Mouse (Mus musculus) lung, embryonic 14.5 days (tissue): Measurements from ENCODE around the gene Ipo5. TPM values are rescaled to one million over a fixed set of nuclear protein-coding genes. Genes with fewer than 3 reads are reported as not detected.

Experiments used
- ATAC-seq: fragments of 200-750 bp; cut with Nextera tagmentation; 2 replicates; pipeline ENCODE4 v1.8.0; 2017; ENCODE audit warnings: mild to moderate bottlenecking, moderate TSS enrichment, moderate library complexity; ENCODE audit not compliant: insufficient read depth
- DNase-seq: peaks from one replicate; pipeline ENCODE4 v3.0.0-alpha.2; 2015
- H3K27ac ChIP-seq: fragments of 300-500 bp; sonication (generic); 2 replicates; pipeline ENCODE4 v1.5.1; 2014; ENCODE audit warnings: low read depth, mild to moderate bottlenecking, moderate library complexity
- H3K27me3 ChIP-seq: fragments of 300-500 bp; sonication (generic); 2 replicates; pipeline ENCODE4 v1.6.1; 2014; ENCODE audit warnings: low read length, control low read depth; ENCODE audit not compliant: insufficient read depth
- H3K36me3 ChIP-seq: fragments of 300-500 bp; sonication (generic); 2 replicates; pipeline ENCODE4 v1.6.1; 2014; ENCODE audit warnings: control low read depth; ENCODE audit not compliant: insufficient read depth
- H3K4me1 ChIP-seq: fragments of 300-500 bp; sonication (generic); 2 replicates; pipeline ENCODE4 v1.6.1; 2014; ENCODE audit warnings: antibody characterized with exemption, control low read depth; ENCODE audit not compliant: insufficient read depth
- H3K4me2 ChIP-seq: fragments of 300-500 bp; sonication (generic); 2 replicates; pipeline ENCODE4 v1.6.1; 2014; ENCODE audit warnings: mild to moderate bottlenecking
- H3K4me3 ChIP-seq: fragments of 300-500 bp; sonication (generic); 2 replicates; pipeline ENCODE4 v1.5.1; 2014; ENCODE audit warnings: low read depth, low read length
- H3K9ac ChIP-seq: fragments of 300-500 bp; sonication (generic); 2 replicates; pipeline ENCODE4 v1.6.1; 2014
- H3K9me3 ChIP-seq: fragments of 300-500 bp; sonication (generic); 2 replicates; pipeline ENCODE4 v1.6.1; 2016; ENCODE audit warnings: low read depth, low read length, control low read depth
- CTCF ChIP-seq: IDR thresholded peaks from 2 replicates; pipeline ENCODE4 v1.5.1; 2016; ENCODE audit warnings: antibody characterized with exemption, low read depth
- WGBS: fragments of 180-500 bp; shearing (Covaris S2); extraction: QIAGEN DNeasy Blood & Tissue Kit; methylation state at CpG from one replicate; pipeline ENCODE4 v1.1.7; 2014; 5-methylcytosine and 5-hydroxymethylcytosine counted together
- polyA plus RNA-seq: library from polyadenylated mRNA; unstranded; fragments of >200 nt; fragmentation: Nextera tagmentation; extraction: Ambion mirVana; gene quantifications from 2 replicates; pipeline ENCODE4 v1.2.1, GENCODE M21; 2014

The Ipo5 gene
- polyA plus RNA-seq, 1 experiment from 2014 or later = 131 TPM

- Histone ChIP-seq H3K4me2 (peak overlapping the region; percentile 74), H3K4me3 (peak overlapping the region; percentile 82), H3K36me3 (no peaks in the 10 kb centered on the region), H3K27me3 (no peaks in the 10 kb centered on the region), H3K27ac (peak overlapping the region; percentile 95), H3K9me3 (no peaks in the 10 kb centered on the region), H3K4me1 (no peaks in the 10 kb centered on the region), H3K9ac (peak overlapping the region; percentile 86)
- no peak for TF ChIP-seq CTCF
- ATAC-seq (no peak), DNase-seq (peak; percentile 26)
- WGBS = 8% methylated on average over 11 of the region's 11 CpGs
Measured at GRCm38 (mm10) chr14:120912090-120912710, 1.2 kb downstream of the Ipo5 start.

- Histone ChIP-seq H3K36me3 (peaks cover 5% of the 10 kb centered on the region), H3K27me3 (no peaks in the 10 kb centered on the region), H3K4me2 (peak overlapping the region; percentile 74), H3K4me3 (peak overlapping the region; percentile 82), H3K4me1 (no peaks in the 10 kb centered on the region), H3K27ac (no peak overlapping the region), H3K9ac (peak overlapping the region; percentile 86; the same call in 1 of the 2 replicates), H3K9me3 (no peaks in the 10 kb centered on the region)
- peak; percentile 24 for DNase-seq
- WGBS = 45% methylated on average over 7 of the region's 7 CpGs
- TF ChIP-seq CTCF = no peak; the same call in 1 of the 2 replicates
- ATAC-seq = no peak
Measured at GRCm38 (mm10) chr14:120912916-120913315, 1.9 kb downstream of the Ipo5 start.

DNA sequence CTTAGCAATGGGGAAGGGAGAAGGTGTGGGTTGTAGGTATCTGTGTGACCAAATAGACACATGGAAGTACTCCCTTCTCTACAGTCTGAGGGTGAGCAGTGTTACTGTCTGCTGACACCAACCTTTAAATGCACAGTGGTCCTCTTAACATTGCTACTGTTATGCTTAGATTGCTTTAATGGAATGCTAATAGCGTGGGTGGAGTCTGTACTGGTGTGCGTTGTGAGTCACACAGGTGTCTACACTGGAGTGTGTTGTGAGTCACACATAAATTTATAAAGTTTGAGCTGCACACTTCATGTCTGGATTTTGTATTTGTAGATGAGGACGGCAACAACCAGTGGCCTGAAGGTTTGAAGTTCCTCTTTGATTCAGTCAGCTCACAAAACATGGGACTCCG is 10.8 kb downstream of the Ipo5 start:
- no peaks in the 10 kb centered on the region for H3K4me1 ChIP-seq
- no peak overlapping the region for H3K4me2 ChIP-seq
- no peaks in the 10 kb centered on the region for H3K27me3 ChIP-seq
- no peak for ATAC-seq
- WGBS = 88% methylated on average over 4 of the region's 4 CpGs
- no peak overlapping the region for H3K9ac ChIP-seq
- TF ChIP-seq CTCF = no peak
- no peak for DNase-seq
- H3K27ac ChIP-seq = no peak overlapping the region
- H3K4me3 ChIP-seq = no peak overlapping the region
- no peaks in the 10 kb centered on the region for H3K9me3 ChIP-seq
- H3K36me3 ChIP-seq = peaks cover 91% of the 10 kb centered on the region

DNA sequence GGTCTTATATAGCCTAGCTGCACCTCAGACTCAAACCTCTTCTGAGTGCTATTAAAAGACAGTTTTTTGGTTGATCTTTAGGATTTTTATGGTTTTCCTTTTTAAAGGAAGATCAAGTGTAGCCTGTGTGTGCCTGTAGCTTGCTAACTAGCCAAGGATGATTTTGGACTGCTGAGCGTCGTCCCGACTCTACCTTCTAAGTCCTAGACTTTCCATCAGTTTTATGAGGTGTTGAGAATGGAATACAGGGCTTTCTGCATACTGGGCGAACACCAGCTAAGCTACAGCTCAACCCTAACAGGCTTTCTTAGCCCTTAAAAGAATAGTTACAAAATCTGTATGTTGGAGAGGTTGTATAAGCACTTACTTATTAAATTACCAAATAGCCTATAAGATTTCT is 13.0 kb downstream of the Ipo5 start:
- Histone ChIP-seq H3K27ac (no peak overlapping the region), H3K4me2 (no peak overlapping the region), H3K9ac (no peak overlapping the region), H3K4me1 (no peaks in the 10 kb centered on the region), H3K9me3 (no peaks in the 10 kb centered on the region), H3K27me3 (no peaks in the 10 kb centered on the region), H3K36me3 (peaks cover 96% of the 10 kb centered on the region), H3K4me3 (no peak overlapping the region)
- no peak for TF ChIP-seq CTCF
- WGBS = 78% methylated on average over 4 of the region's 4 CpGs
- no peak for DNase-seq
- no peak for ATAC-seq

GRCm38 (mm10) chr14:120925731-120926585 is 14.9 kb downstream of the Ipo5 start:
- no peak for ATAC-seq
- DNase-seq = no peak

GRCm38 (mm10) chr14:120931236-120931635 is 20.2 kb downstream of the Ipo5 start:
- Histone ChIP-seq H3K9me3 (no peaks in the 10 kb centered on the region), H3K4me3 (no peak overlapping the region), H3K27ac (no peak overlapping the region), H3K4me1 (no peaks in the 10 kb centered on the region), H3K9ac (no peak overlapping the region), H3K36me3 (peaks cover 90% of the 10 kb centered on the region), H3K27me3 (no peaks in the 10 kb centered on the region), H3K4me2 (no peak overlapping the region)
- 80% methylated on average over 4 of the region's 4 CpGs for WGBS
- ATAC-seq (no peak), DNase-seq (peak; percentile 68)
- TF ChIP-seq CTCF = no peak

More at GRCm38 (mm10) chr14:120925731-120926585, 14.9 kb downstream of the Ipo5 start:
- H3K9me3 ChIP-seq = no peaks in the 10 kb centered on the region
- no peak overlapping the region for H3K27ac ChIP-seq
- WGBS = 90% methylated on average over 14 of the region's 14 CpGs
- H3K4me2 ChIP-seq = no peak overlapping the region
- no peaks in the 10 kb centered on the region for H3K27me3 ChIP-seq
- H3K4me3 ChIP-seq = no peak overlapping the region
- H3K36me3 ChIP-seq = peaks cover 96% of the 10 kb centered on the region
- TF ChIP-seq CTCF = no peak
- H3K4me1 ChIP-seq = no peaks in the 10 kb centered on the region
- no peak overlapping the region for H3K9ac ChIP-seq

GRCm38 (mm10) chr14:120933624-120934023 is 22.6 kb downstream of the Ipo5 start:
- no peak for DNase-seq
- TF ChIP-seq CTCF = no peak
- H3K27me3 ChIP-seq = no peaks in the 10 kb centered on the region
- no peaks in the 10 kb centered on the region for H3K4me1 ChIP-seq
- H3K4me2 ChIP-seq = no peak overlapping the region
- WGBS = 89% methylated on average over 8 of the region's 8 CpGs
- H3K27ac ChIP-seq = no peak overlapping the region
- no peaks in the 10 kb centered on the region for H3K9me3 ChIP-seq
- ATAC-seq = no peak
- H3K4me3 ChIP-seq = no peak overlapping the region
- peaks cover 93% of the 10 kb centered on the region for H3K36me3 ChIP-seq
- H3K9ac ChIP-seq = no peak overlapping the region
